Mouse (Mus musculus) urinary bladder, adult 18-20 months (tissue): ENCODE measurements around the gene Creg2.

Source experiments
- DNase-seq, 2 experiments: peaks; one replicate each; pipeline ENCODE4 v3.0.0; 2022; ENCODE audit warnings: low spot score in 2 of 2, mixed read lengths in 2 of 2

Gene Creg2

DNA sequence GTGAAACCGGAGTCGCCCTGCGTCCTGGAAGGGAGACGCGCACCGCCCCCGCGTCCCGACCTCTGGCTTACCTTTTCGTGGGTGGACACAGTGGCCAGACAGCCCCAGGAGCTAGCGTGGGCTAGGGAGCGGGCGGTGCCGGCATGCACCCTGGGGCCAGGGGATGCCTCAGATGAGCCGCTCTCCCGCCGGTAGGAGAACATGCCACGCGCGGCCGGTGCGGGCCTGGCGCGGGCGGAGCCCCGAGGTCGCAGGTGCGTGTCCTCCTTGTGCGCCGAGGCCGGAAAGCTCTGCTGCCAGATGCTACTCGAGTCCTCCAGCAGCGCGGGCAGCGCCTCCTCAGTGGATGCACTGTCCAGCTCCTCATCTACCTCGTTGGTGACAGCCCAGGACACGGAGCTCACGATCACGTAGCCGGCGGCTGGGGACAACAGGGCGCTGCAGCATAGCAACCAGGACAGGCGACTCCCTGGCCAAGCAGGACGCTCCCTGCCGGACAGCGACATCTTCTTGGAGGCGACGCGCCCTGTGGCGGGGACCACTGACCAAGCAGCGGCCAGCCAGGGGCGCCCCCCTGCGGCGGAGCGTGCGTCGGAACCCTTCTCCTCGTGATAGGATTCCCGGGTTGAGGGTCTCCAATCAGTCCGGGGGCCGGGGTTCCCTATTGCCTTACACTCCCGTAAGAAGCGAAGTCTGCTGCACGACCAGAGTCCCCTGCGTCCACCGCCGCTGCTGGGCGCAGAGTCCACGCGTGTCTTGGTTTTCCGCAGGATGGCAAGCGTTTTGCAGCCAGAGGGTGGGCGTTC, 636 bp downstream of the Creg2 start:
- DNase-seq, result peak in 1 of 2 experiments; percentile 26

DNA sequence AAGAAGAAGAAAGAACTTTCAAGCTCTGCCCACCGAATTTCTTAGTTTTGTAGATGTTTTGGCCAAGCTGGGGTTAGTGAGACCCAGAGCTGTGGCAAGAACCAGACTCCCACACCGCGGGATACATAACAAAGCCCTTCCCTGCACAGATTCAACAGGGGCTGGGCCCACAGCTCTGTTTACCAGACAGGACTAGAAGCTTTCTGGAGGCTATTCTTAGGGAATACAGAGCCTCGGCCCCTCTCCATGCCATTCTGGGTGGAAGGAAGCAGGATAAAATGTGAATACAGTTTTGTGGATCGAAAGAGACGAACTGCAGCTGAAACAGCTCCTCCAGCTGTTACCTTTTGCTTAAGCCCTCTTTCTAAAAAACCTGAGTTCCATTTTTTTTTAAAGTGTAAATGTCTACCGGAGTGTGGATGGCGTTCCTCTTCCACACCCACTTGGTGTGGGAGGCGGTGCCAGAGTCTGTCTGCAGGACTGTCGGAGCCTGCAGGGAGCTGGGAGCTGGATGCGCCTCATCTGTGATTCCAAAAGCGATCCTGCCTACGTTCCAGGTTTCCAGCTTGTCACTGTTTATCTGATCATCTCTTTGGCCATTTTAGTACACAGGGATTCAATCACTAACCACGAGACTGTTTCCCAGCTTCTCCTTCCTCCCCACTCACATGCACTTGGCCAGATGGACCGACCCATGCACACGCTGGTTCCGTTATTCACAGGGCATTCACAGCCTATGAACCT, 1.4 kb downstream of the Creg2 start:
- DNase-seq, result no peak

DNA sequence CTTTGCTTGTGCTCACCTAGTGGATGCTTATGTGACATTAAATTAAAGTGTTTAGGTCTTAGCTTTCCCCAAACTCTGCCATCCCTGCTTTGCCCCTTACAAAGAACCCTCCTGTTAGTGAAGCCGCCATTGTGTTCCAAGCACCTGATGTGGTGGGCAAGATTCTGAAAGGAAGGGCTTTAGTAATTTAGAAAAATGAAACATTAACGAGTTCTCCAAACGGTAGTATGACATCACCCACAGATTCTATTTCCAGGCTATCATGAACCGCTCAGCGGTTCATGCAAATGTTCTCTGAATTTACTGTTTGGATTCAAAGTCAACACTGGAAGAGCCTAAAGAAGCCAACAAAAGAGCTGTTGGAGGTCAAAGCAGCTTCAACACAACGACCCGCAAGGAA, 2.7 kb downstream of the Creg2 start:
- DNase-seq, result no peak

DNA sequence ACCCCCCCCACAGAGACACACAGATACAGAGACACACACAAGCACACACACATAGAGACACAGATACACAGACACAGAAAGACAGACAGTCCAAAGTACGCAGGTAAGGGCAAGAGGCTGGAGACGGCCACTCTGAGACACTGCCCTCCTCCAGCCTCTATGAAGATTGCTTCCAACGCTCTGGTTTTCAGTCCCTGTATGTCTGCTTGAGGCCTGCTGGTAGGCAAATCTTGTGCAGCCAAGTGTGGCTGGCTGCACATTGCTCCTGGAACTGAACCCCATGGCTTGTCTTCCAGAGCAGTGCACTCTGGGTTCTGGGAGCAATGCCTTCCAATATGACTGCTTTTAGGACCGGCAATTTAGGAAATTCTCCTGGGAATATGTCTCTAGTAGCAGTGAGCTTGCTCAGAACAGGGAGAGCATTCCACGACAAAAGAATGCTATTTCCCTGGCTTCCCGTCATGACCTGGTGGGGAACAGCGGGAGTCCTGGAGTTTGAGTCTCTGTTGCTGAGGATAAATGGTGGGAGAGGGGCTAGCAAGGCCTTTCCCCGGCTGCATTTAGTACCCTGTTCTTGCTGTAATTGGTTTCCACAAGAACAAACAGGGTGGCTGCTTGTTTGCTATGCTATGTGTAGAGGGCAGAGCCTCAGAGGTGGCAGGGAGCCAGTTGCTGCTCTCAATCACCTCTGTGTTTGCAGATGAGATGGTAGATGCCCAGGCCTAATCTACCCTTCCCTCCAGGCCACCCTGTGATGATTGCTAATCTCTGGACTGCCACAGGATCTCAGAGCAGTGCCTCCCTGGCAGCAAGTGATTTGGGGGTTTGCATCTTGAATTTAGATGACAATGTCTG, 5.1 kb downstream of the Creg2 start:
- DNase-seq, result no peak

- DNase-seq, result no peak
These were observed 6.9 kb downstream of the Creg2 start for GRCm38 (mm10) chr1:39644333-39644732.

DNA sequence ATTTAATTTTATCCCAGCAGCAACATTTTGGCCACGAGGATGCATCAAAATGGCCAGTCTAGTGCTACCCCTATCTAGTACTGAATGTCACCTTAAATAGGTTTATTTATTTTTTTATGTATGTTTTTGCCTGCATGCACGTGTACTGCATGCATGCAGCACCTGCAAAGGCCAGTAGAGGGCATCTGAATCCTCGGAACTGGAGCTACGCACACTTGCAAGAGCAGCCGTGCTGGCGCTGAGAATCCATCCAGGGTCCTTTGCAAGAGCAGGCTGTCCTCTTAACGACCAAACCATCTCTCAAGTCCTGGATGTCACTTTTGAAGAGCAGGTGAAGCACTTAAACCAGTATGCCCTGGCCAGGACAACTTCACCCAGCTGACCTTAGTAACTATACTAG, 9.6 kb downstream of the Creg2 start:
- no peak for DNase-seq

DNA sequence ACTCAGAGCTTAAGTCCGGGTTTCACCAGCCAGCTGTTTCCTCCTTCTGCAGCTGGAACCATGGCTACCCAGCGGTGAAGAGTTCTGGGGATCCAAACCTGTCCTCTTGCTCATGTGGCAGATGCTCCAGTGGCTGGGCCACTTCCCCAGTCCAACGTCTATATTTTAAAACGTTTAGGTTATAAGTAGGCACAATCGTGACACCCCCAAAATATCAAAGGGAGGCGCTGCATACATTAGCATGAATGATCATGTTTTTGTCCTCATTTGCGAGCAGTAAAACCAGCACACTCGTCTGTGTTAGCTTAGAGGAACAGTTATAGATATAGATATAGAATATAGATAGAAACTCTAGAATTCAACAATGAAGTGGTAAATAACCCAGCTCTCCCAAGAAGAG, 14.1 kb downstream of the Creg2 start:
- no peak for DNase-seq

GRCm38 (mm10) chr1:39636660-39637059, 14.6 kb downstream of the Creg2 start:
- DNase-seq, result no peak

DNA sequence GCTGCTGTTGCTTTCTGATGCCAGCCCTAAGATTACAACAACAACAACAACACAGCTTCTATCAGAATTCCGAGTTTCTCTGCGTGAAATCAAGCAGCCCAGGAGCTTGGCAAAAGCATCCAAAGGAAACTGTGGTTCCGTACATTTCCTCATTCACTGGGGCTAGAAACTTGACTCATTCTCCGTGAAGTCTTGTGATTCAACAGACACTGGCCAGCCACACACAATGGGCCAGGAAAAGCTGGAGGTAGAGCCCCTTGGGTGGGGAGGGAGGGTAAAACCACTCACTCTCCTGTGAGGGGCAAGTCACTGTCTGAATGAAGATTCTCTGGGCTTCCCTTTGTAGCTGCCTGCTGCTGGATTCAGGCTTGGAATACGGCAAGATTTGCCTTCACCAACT, 15.1 kb downstream of the Creg2 start:
- no peak for DNase-seq

GRCm38 (mm10) chr1:39628606-39629005, 22.7 kb downstream of the Creg2 start:
- no peak for DNase-seq

GRCm38 (mm10) chr1:39625491-39625890, 25.8 kb downstream of the Creg2 start:
- no peak for DNase-seq

DNA sequence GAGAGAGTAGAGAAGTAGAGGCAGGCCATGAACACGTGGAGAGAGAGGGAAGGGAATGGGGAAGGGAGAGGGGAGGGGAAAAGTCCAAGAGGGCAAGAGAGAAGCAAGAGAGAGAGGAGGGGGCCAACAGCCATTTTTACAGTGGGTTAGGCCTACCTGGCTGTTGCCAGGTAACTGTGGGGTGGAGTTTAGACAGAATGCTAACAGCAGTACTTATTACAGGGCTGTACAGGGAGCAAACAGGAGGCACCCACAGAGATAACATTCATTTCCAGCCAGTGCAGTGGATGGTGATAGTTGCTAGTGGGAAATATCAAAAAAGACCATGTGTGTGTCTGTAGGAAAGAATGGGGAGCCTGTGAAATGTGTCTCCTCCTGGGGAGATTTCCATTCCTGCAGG, 27.5 kb downstream of the Creg2 start:
- DNase-seq, result no peak

GRCm38 (mm10) chr1:39623106-39623505, 28.2 kb downstream of the Creg2 start:
- DNase-seq, result no peak

DNA sequence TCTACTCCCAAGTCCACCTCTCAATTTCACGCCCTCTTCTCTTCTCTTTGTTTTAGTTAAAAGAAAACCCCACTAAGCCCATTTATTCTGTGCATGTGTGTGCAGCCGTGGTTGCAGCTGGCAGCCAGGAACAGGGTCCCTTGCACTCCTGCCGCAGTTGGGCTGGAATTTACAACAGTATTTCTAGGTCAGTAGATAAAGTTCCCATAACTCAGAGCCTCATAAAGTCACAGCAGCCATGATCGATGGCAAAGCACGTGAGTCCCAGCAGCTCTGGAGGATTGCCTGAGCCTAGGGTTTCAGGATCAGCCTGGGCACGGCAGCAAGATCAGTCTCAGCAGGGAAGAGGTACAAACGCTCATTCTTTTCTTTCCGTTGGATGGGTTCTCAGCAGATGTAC, 32.8 kb downstream of the Creg2 start:
- no peak for DNase-seq

DNA sequence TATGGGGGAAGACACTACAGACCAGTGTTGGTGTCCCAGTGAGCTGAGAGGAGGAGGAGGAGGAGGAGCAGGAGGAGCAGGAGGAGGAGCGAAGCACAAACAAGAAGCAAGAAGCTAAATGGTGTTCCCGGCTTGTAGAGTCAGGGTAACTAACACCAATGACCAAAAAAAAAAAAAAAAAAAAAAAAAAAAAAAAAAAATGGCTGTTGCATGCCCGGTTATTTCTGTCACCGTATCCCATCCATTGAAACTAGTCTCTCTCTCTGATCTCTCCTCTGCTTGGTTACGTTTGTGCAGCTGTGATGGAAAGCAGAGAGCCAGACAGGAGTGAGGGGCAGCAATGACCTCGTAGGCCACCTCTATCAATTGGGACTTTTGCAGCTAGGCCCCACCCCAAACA, 35.7 kb downstream of the Creg2 start:
- DNase-seq, result no peak

GRCm38 (mm10) chr1:39614462-39615279, 36.6 kb downstream of the Creg2 start:
- DNase-seq, result peak; percentile 19 to 39

- no peak for DNase-seq
These were observed 38.2 kb downstream of the Creg2 start for GRCm38 (mm10) chr1:39613061-39613460.

DNA sequence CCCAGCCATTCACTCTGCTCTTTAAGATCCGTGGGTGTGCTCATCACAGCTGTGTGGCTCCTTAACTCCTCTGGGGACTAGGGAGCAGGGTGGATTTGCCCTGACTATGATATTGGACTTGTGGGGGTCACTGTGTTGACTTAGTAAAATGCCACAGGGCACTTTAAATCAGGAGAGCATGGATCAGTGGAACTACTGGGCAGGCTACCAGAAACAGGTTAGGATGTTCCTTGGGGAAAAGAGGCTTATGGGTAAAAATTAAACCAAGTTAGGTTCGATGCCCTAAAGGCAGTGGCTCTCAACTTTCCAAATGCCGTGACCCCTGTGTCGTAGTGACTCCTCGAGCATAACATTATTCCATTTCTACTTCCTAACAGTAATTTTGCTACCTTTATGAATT, 38.8 kb downstream of the Creg2 start:
- DNase-seq, result no peak

DNA sequence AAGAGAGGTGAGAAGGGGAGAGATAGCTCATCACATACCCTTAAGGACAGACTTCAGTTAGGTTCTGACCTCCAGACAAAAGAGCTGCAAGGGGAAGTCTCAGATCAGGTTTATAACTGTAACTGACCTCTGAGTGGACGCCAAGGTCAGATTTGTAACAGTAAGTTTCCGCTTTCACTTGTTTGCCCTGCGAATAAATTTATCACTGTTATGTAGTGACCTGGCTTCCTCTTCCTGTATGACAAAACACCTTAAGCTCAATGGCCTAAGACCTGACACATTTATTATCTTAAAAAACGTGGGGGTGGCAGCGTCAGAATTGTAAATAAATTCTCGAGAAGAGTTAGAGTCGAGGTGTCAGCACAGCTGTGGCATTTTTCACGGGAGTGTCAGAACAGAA, 42.7 kb downstream of the Creg2 start:
- DNase-seq, result no peak

DNA sequence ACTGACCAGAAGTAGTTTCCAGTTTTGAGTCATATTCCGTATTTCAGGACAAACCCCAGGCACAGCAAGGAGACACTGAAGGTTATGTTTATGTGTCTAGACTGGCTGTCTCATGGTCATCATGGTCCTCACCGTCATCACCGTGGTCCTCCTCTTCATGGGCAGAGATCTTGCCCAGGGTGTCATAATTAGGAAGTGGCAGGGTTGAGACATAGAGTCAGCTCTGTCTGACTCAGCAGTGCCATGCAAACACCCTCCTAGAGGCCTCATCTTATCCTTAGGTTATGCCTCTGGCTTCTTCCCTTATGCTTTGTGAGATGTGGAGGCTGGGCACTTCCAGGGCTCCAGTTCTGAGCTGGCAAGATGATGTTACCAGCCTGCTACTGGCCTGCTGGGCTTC, 48.8 kb downstream of the Creg2 start:
- DNase-seq, result no peak

GRCm38 (mm10) chr1:39598726-39599125, 52.5 kb downstream of the Creg2 start:
- DNase-seq, result no peak
